ENCODE assay signal across 8 mouse cellular contexts in the genomic region with DNA sequence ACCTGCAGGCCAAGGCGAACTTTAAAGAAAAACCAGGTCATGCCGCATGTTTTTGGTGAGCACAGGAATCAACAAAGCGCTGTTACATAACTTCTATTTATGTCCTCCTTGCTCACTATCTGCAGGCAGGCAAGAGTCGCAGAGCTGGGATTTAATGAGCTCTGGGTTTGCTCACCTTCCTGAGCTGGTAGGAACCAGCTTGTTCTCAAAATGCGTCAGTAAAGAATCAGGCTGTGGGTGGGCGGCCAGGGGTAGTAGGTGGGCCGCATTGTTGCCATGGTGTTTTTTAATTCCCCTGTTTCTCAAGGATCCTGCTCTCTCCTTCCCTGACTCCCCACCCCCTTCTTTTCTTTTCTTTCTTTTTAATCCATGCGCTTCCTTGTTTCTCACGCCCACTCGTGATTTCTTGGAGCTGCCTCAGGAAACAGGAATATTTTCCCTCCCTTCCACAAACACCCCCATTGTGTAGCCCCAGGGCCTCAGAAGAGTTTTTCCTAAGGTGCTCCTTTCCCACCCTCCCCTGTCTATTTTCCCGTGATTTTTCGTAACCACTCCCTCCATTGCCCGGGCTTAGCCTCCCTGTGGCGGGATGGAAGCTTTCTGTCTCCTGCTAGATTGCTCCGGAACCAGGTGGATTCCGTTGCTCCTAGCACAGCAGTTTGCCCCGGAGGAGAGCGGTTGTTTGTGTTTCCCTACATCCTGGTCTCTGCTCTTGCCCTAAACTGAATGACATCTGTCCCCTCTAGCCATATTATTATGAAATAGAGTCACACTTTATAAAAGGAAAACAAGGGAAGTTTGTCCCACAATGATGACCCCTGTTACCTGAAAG.
DNase-seq lines count a peak whose midpoint lies in the region; ATAC-seq and TF ChIP-seq lines count a peak whose summit lies in the region.

No protein-coding gene starts in this region.

- DNase-seq in cerebellum, adult 2 months, result peak; percentile 81 to 86
- DNase-seq in forelimb bud, embryonic 11.5 days (ENCODE audit: low read depth, low spot score), result peak; percentile 67
- peak; percentile 55 for DNase-seq in hindbrain, embryonic 14.5 days (ENCODE audit: low spot score)
- DNase-seq in left cerebral cortex, adult 18-20 months (ENCODE audit: low spot score in 2 of 2), result peak; percentile 70 to 85
- DNase-seq in midbrain, embryonic 10.5 days (ENCODE audit: low spot score), result peak; percentile 59
- peak; percentile 56 for DNase-seq in yolk sac, embryonic 10.5 days (ENCODE audit: low spot score)
- no peak for DNase-seq in spleen, postnatal 14 days (ENCODE audit: low spot score in 2 of 2)

- peak overlapping the region; percentile 99 for H3K27ac ChIP-seq in cerebellum, adult 2 months (ENCODE audit: insufficient read depth, low read length)
- H3K27ac ChIP-seq in hindbrain, embryonic 14.5 days, result no peak overlapping the region; the same call in 1 of the 2 replicates
- peak overlapping the region; percentile 83 for H3K27ac ChIP-seq in midbrain, embryonic 10.5 days (replicated peaks)

- peak; percentile 52; the same call in 1 of the 2 replicates for TF ChIP-seq POLR2A in cerebellum, adult 2 months (IDR thresholded peaks at IDR 0.05; ENCODE audit: borderline replicate concordance, insufficient read depth, low read length)

- 4% methylated on average over 18 of the region's 18 CpGs for WGBS in cerebellum, adult 2 months
- 8% methylated on average over 18 of the region's 18 CpGs for WGBS in hindbrain, embryonic 14.5 days
- WGBS in midbrain, embryonic 10.5 days, result 7% methylated on average over 18 of the region's 18 CpGs

- ATAC-seq in hindbrain, embryonic 14.5 days (ENCODE audit: low FRiP score), result peak; percentile 46; the same call in 1 of the 2 replicates

- no peaks in the 10 kb centered on the region for H3K9me3 ChIP-seq in E14TG2a.4 (ENCODE audit: low read length)
- H3K9me3 ChIP-seq in hindbrain, embryonic 14.5 days (ENCODE audit: control insufficient read depth, low read length), result no peaks in the 10 kb centered on the region
- no peaks in the 10 kb centered on the region for H3K9me3 ChIP-seq in midbrain, embryonic 10.5 days (replicated peaks)

- peaks cover 76% of the 10 kb centered on the region for H3K4me1 ChIP-seq in E14TG2a.4 (replicated peaks; ENCODE audit: low read depth, low read length)
- H3K4me1 ChIP-seq in cerebellum, adult 2 months (ENCODE audit: control insufficient read depth, insufficient read depth, low read length), result peaks cover 30% of the 10 kb centered on the region
- peaks cover 12% of the 10 kb centered on the region for H3K4me1 ChIP-seq in hindbrain, embryonic 14.5 days (replicated peaks; ENCODE audit: control insufficient read depth, insufficient read depth, low read length)
- H3K4me1 ChIP-seq in midbrain, embryonic 10.5 days, result peaks cover 49% of the 10 kb centered on the region

- H3K36me3 ChIP-seq in E14TG2a.4 (ENCODE audit: insufficient read depth, low read length), result peaks cover 7% of the 10 kb centered on the region; the same call in 1 of the 2 replicates
- H3K36me3 ChIP-seq in hindbrain, embryonic 14.5 days (replicated peaks; ENCODE audit: control insufficient read depth, insufficient read depth), result no peaks in the 10 kb centered on the region
- no peaks in the 10 kb centered on the region for H3K36me3 ChIP-seq in midbrain, embryonic 10.5 days

- no peaks in the 10 kb centered on the region for H3K27me3 ChIP-seq in E14TG2a.4 (ENCODE audit: insufficient read depth, low read length)
- H3K27me3 ChIP-seq in cerebellum, adult 2 months (ENCODE audit: control insufficient read depth, insufficient read depth, low read length), result no peaks in the 10 kb centered on the region
- no peaks in the 10 kb centered on the region for H3K27me3 ChIP-seq in hindbrain, embryonic 14.5 days (ENCODE audit: control insufficient read depth, insufficient read depth, low read length)
- peaks cover 14% of the 10 kb centered on the region; the same call in 1 of the 2 replicates for H3K27me3 ChIP-seq in midbrain, embryonic 10.5 days (ENCODE audit: low read depth, poor library complexity, severe bottlenecking)

- peak overlapping the region; percentile 44 for H3K9ac ChIP-seq in hindbrain, embryonic 14.5 days

- peak overlapping the region; percentile 50 for H3K4me2 ChIP-seq in hindbrain, embryonic 14.5 days (replicated peaks)

- peak overlapping the region; percentile 56 for H3K4me3 ChIP-seq in E14TG2a.4 (replicated peaks; ENCODE audit: low read length)
- H3K4me3 ChIP-seq in cerebellum, adult 2 months (replicated peaks; ENCODE audit: insufficient read depth, low read depth, low read length), result peak overlapping the region; percentile 14
- H3K4me3 ChIP-seq in hindbrain, embryonic 14.5 days (replicated peaks; ENCODE audit: low read length), result peak overlapping the region; percentile 4
- peak overlapping the region; percentile 43 for H3K4me3 ChIP-seq in midbrain, embryonic 10.5 days

- no peak for TF ChIP-seq CTCF in E14TG2a.4 (conservative IDR thresholded peaks at IDR 0.05; ENCODE audit: low read length)
- TF ChIP-seq CTCF in cerebellum, adult 2 months (IDR thresholded peaks at IDR 0.05; ENCODE audit: borderline replicate concordance, insufficient read depth, low read depth, low read length), result no peak

Comparison
In these comparisons a context has a peak if more than half of its experiments do, and no peak if none do; other contexts are left out.
1. H3K4me3 ChIP-seq: peak in every context shown above with its lines; median percentile 56 in E14TG2a.4; 43 in midbrain, embryonic 10.5 days; 14 in cerebellum, adult 2 months; 4 in hindbrain, embryonic 14.5 days.
2. DNase-seq: peak in cerebellum, adult 2 months (2 of 2), forelimb bud, embryonic 11.5 days (single experiment), hindbrain, embryonic 14.5 days (single experiment), left cerebral cortex, adult 18-20 months (2 of 2), midbrain, embryonic 10.5 days (single experiment) and yolk sac, embryonic 10.5 days (single experiment); none in spleen, postnatal 14 days (0 of 2).